Mouse (Mus musculus) embryo, embryonic 10.5 days (tissue): ENCODE results near the gene Slc28a2.
A peak's percentile ranks its signal among the peaks of the same experiment; 100 is the strongest.
"Not testable (repeated sequence)": the region's sequence is repeated elsewhere in the genome, so short reads cannot be mapped to it uniquely, and the experiment has no call there.

Source experiments
- DNase-seq: peaks from one replicate; pipeline ENCODE4 v3.0.0-alpha.2; 2015; ENCODE audit warnings: low spot score

The Slc28a2 gene

GRCm38 (mm10) chr2:122467351-122468013 lies 41.2 kb downstream of the Slc28a2 start:
- DNase-seq = peak; percentile 96

DNA sequence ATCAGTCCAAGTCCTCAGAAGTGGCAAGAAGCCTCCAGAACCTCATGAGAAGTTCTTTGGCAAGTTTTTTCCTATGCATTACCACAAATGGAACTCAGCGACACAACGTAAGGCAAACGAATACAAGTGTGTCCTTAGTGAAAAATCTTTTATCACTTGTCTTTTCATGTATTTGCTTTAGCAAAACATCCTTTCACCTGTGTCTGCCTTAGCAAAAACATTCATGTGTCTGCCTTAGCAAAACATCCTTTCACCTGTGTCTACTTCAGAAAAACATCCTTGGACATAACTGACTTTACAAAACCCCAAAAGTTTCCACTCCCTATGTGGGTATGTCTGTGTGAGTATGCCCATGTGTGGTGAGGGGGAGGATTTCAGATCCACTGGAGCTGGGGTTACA lies 42.9 kb downstream of the Slc28a2 start:
- no peak for DNase-seq

- no peak for DNase-seq
These were observed 50.3 kb downstream of the Slc28a2 start for GRCm38 (mm10) chr2:122476585-122476984.

- DNase-seq = not testable (repeated sequence)
These were observed 57.5 kb downstream of the Slc28a2 start for GRCm38 (mm10) chr2:122483787-122484186.

- no peak for DNase-seq
These were observed 58.4 kb downstream of the Slc28a2 start, which contains the start of gene Gm14085 for GRCm38 (mm10) chr2:122484641-122485040. Gm14085 (plus strand) TSS chr2:122484941.

GRCm38 (mm10) chr2:122485654-122486053 lies 59.4 kb downstream of the Slc28a2 start:
- not testable (repeated sequence) for DNase-seq

DNA sequence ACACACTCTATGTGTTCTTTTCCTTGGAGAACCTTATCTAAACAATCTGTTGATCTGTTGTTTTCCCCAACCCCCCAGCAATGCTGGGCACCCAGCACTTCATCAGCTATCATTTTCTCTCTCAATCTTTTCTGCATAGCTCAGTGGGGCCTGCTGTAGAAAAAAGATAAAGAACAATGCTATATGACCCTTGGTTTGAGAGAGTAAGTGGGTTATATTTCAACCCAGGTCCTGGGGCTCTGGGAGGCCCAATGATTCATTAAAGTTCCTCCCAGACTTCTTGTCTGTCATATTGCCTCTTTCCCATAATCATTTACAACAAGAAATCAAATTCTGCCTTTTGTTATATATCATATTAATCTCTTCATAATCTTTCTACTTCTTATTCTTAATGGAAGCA lies 59.8 kb downstream of the Slc28a2 start:
- not testable (repeated sequence) for DNase-seq

DNA sequence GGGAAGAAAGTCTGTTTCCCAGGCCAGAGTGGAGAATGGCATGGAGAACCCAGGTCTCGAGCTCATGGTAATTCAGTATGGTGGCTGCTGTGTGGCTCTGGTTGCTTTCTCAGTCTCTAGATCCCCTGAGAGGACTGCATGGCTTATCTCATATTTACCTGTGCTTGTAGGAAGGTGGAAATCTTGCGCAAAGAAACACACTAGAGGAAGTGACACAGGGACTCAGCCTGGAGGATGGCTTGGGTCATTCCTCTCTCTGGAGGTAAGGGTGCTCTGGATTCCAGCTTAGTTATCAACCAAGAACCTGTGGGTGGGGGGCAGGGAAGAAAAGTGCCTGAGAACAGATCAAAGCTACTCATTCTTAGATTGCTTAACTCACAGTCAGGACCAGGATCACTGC lies 60.4 kb downstream of the Slc28a2 start:
- DNase-seq = no peak
